Mouse (Mus musculus): Measurements from ENCODE around the gene Gm6370. TPM values are rescaled to one million over a fixed set of nuclear protein-coding genes. Genes with fewer than 3 reads are reported as not detected.
"Not testable (repeated sequence)": the region's sequence is repeated elsewhere in the genome, so short reads cannot be mapped to it uniquely, and the experiment has no call there.

Gm6370 gene
- not detected in 2 replicates for polyA plus RNA-seq (2015; fragmentation: Nextera tagmentation; extraction: Ambion mirVana)

GRCm38 (mm10) chr5:146491063-146491462, at the start of gene Gm6370:
TSS of gene Gm6370 (plus strand) at chr5:146491363.
- not testable (repeated sequence) for H3K4me2 ChIP-seq (ENCODE audit: low read length); H3K27ac ChIP-seq (ENCODE audit: low read length); ATAC-seq; H3K4me1 ChIP-seq (replicated peaks; ENCODE audit: control insufficient read depth, insufficient read depth, low read length); H3K9ac ChIP-seq (replicated peaks; ENCODE audit: low read depth, low read length); H3K36me3 ChIP-seq (ENCODE audit: control insufficient read depth, insufficient read depth); H3K27me3 ChIP-seq (replicated peaks; ENCODE audit: control insufficient read depth, insufficient read depth, low read length); H3K4me3 ChIP-seq (replicated peaks; ENCODE audit: low read length); H3K9me3 ChIP-seq (ENCODE audit: control insufficient read depth, low read length)
- WGBS = no CpG with 5 or more reads among the region's 5 CpGs

DNA sequence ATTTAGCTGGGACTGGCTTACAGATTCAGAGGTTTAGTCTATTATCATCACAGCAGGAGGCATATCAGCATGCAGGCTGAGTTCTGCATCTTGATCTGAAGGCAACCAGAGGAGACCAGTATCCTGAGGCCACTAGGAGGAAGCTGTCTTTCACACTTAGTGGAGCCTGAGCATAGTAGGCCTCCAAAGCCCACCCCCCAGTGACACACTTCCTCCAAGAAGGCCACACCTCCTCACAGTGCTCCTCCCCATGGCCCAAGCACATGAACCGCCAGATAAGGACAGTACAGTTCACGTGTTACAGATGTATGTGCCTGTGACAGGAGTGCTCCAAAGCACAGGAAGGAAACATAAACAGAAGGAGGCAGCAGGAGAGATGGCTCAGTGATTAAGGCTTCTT, 48.4 kb upstream of the Gm6370 start:
- H3K9ac ChIP-seq (replicated peaks; ENCODE audit: low read depth, low read length) = no peak overlapping the region
- H3K27ac ChIP-seq (ENCODE audit: low read length) = no peak overlapping the region

DNA sequence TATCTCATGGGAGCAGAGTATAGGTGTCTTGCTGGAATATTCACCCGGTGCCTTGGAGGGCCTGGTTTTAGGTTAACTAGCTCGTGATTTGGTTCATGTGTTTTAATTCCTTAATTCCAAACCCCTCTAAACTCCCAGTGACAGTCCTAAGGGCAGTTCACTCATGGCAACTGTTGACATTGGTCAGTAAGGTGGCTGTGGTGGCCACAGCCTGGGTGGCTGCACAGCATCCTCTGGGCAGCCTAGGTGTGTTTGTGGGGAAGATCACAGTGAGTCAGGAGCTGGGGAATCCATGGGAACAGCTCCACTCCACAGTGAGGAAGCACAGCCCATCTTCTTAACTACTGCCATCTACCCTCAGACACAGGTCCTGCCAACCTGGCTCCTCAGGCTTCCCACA, 44.5 kb upstream of the Gm6370 start:
- Histone ChIP-seq H3K27ac (ENCODE audit: low read length) (no peak overlapping the region), H3K4me2 (ENCODE audit: low read length) (no peak overlapping the region), H3K4me1 (replicated peaks; ENCODE audit: control insufficient read depth, insufficient read depth, low read length) (no peaks in the 10 kb centered on the region), H3K36me3 (ENCODE audit: control insufficient read depth, insufficient read depth) (no peaks in the 10 kb centered on the region), H3K9ac (replicated peaks; ENCODE audit: low read depth, low read length) (no peak overlapping the region), H3K9me3 (ENCODE audit: control insufficient read depth, low read length) (no peaks in the 10 kb centered on the region), H3K27me3 (replicated peaks; ENCODE audit: control insufficient read depth, insufficient read depth, low read length) (no peaks in the 10 kb centered on the region), H3K4me3 (replicated peaks; ENCODE audit: low read length) (no peak overlapping the region)
- no peak for ATAC-seq
- WGBS = 98% methylated on average over 2 of the region's 2 CpGs

More for the DNA sequence above, 48.4 kb upstream of the Gm6370 start:
- Histone ChIP-seq H3K4me1 (replicated peaks; ENCODE audit: control insufficient read depth, insufficient read depth, low read length) (no peaks in the 10 kb centered on the region), H3K4me3 (replicated peaks; ENCODE audit: low read length) (no peak overlapping the region), H3K36me3 (ENCODE audit: control insufficient read depth, insufficient read depth) (no peaks in the 10 kb centered on the region), H3K27me3 (replicated peaks; ENCODE audit: control insufficient read depth, insufficient read depth, low read length) (no peaks in the 10 kb centered on the region), H3K4me2 (ENCODE audit: low read length) (no peak overlapping the region), H3K9me3 (ENCODE audit: control insufficient read depth, low read length) (0 out of 2 replicates have a peak, but pooled peaks cover 2% of the 10 kb centered on the region)
- 98% methylated on average over 2 of the region's 2 CpGs for WGBS
- ATAC-seq = no peak

GRCm38 (mm10) chr5:146451592-146452254, 39.4 kb upstream of the Gm6370 start:
- WGBS = 62% methylated on average over 11 of the region's 11 CpGs

GRCm38 (mm10) chr5:146453556-146453955, 37.6 kb upstream of the Gm6370 start:
- Histone ChIP-seq H3K4me3 (replicated peaks; ENCODE audit: low read length) (no peak overlapping the region), H3K4me1 (replicated peaks; ENCODE audit: control insufficient read depth, insufficient read depth, low read length) (no peaks in the 10 kb centered on the region), H3K4me2 (ENCODE audit: low read length) (no peak overlapping the region), H3K9me3 (ENCODE audit: control insufficient read depth, low read length) (no peaks in the 10 kb centered on the region), H3K27ac (ENCODE audit: low read length) (no peak overlapping the region), H3K27me3 (replicated peaks; ENCODE audit: control insufficient read depth, insufficient read depth, low read length) (no peaks in the 10 kb centered on the region), H3K36me3 (ENCODE audit: control insufficient read depth, insufficient read depth) (no peaks in the 10 kb centered on the region), H3K9ac (replicated peaks; ENCODE audit: low read depth, low read length) (no peak overlapping the region)
- 94% methylated on average over 6 of the region's 6 CpGs for WGBS
- ATAC-seq = no peak

More at GRCm38 (mm10) chr5:146451592-146452254, 39.4 kb upstream of the Gm6370 start:
- H3K9ac ChIP-seq (replicated peaks; ENCODE audit: low read depth, low read length) = no peak overlapping the region
- H3K4me1 ChIP-seq (replicated peaks; ENCODE audit: control insufficient read depth, insufficient read depth, low read length) = no peaks in the 10 kb centered on the region
- no peak overlapping the region for H3K4me2 ChIP-seq (ENCODE audit: low read length)
- no peak for ATAC-seq
- no peaks in the 10 kb centered on the region for H3K9me3 ChIP-seq (ENCODE audit: control insufficient read depth, low read length)
- H3K27me3 ChIP-seq (replicated peaks; ENCODE audit: control insufficient read depth, insufficient read depth, low read length) = no peaks in the 10 kb centered on the region
- no peaks in the 10 kb centered on the region for H3K36me3 ChIP-seq (ENCODE audit: control insufficient read depth, insufficient read depth)
- H3K27ac ChIP-seq (ENCODE audit: low read length) = no peak overlapping the region
- H3K4me3 ChIP-seq (replicated peaks; ENCODE audit: low read length) = no peak overlapping the region

DNA sequence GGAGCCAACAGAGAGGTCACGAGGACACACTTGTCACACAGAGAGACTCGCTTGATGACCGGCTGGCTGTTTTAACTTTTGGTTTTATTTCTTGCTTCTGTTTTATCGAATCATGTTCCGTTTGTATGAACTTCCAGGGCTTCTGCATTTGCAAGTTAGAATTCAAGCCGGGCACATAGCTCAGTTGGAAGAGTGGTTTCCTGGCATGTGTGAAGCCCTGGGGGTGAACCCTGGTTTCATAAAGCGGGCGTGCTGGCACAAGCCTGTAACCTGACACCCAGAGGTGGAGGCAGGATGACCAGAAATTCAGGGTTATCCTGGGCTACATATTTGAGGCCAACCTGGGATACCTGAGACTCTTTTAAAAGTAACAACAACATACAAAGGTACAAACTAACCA, 29.6 kb upstream of the Gm6370 start:
- H3K36me3 ChIP-seq (ENCODE audit: control insufficient read depth, insufficient read depth) = 0 out of 2 replicates have a peak, but pooled peaks cover 6% of the 10 kb centered on the region
- no peak overlapping the region for H3K27ac ChIP-seq (ENCODE audit: low read length)
- no peak overlapping the region for H3K4me3 ChIP-seq (replicated peaks; ENCODE audit: low read length)
- H3K4me1 ChIP-seq (replicated peaks; ENCODE audit: control insufficient read depth, insufficient read depth, low read length) = no peaks in the 10 kb centered on the region
- no peak overlapping the region for H3K9ac ChIP-seq (replicated peaks; ENCODE audit: low read depth, low read length)
- H3K4me2 ChIP-seq (ENCODE audit: low read length) = no peak overlapping the region
- WGBS = 88% methylated on average over 8 of the region's 8 CpGs
- no peaks in the 10 kb centered on the region for H3K27me3 ChIP-seq (replicated peaks; ENCODE audit: control insufficient read depth, insufficient read depth, low read length)
- ATAC-seq = no peak
- H3K9me3 ChIP-seq (ENCODE audit: control insufficient read depth, low read length) = no peaks in the 10 kb centered on the region

GRCm38 (mm10) chr5:146466663-146467062, 24.5 kb upstream of the Gm6370 start:
- WGBS = 92% methylated on average over 19 of the region's 19 CpGs
- no peak for ATAC-seq
- no peak overlapping the region for H3K4me3 ChIP-seq (replicated peaks; ENCODE audit: low read length)

DNA sequence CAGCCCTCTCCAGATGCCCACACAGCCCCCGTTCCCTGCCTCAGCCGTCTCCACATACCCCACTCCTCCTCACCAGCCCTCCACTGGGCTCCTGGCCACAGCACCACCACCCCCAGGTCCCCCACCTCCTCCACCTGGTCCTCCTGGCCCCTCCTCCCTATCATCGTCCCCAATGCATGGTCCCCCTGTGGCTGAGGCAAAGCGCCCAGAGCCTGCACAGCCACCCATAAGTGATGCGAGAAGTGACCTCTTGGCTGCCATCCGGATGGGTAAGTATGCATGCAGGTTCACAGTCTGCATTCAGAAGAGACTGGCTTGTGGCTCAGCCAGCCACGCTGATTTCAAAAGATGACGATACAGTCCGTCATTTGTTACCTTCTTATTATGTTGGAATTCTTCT, 22.9 kb upstream of the Gm6370 start:
- WGBS = 80% methylated on average over 9 of the region's 9 CpGs

More at GRCm38 (mm10) chr5:146466663-146467062, 24.5 kb upstream of the Gm6370 start:
- no peaks in the 10 kb centered on the region for H3K4me1 ChIP-seq (replicated peaks; ENCODE audit: control insufficient read depth, insufficient read depth, low read length)
- H3K4me2 ChIP-seq (ENCODE audit: low read length) = no peak overlapping the region
- H3K27ac ChIP-seq (ENCODE audit: low read length) = no peak overlapping the region
- H3K36me3 ChIP-seq (ENCODE audit: control insufficient read depth, insufficient read depth) = 0 out of 2 replicates have a peak, but pooled peaks cover 2% of the 10 kb centered on the region
- H3K9ac ChIP-seq (replicated peaks; ENCODE audit: low read depth, low read length) = no peak overlapping the region
- H3K9me3 ChIP-seq (ENCODE audit: control insufficient read depth, low read length) = no peaks in the 10 kb centered on the region
- no peaks in the 10 kb centered on the region for H3K27me3 ChIP-seq (replicated peaks; ENCODE audit: control insufficient read depth, insufficient read depth, low read length)

DNA sequence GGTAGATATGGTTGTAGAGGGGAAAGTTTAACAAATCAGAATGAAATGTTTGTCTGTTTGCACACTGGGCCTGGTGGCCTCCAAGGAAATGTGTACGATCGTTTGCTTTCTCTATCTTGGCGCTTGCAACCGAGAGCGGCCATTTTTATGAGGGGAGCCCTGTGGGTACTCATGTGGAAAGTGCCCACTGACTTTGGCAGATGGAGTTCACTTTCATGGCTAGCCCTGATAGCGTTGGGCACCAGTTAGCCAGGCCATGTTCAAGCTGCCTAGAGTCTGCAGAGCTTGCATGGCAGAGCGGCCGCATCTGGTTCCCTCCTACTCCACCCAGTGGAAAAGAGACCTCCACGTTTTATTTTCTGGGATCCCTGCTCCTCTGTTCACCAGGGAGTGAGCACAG, 20.3 kb upstream of the Gm6370 start:
- ATAC-seq = no peak

More for the DNA sequence above, 22.9 kb upstream of the Gm6370 start:
- no peak overlapping the region for H3K9ac ChIP-seq (replicated peaks; ENCODE audit: low read depth, low read length)
- no peak overlapping the region for H3K27ac ChIP-seq (ENCODE audit: low read length)
- no peaks in the 10 kb centered on the region for H3K9me3 ChIP-seq (ENCODE audit: control insufficient read depth, low read length)
- no peak overlapping the region for H3K4me2 ChIP-seq (ENCODE audit: low read length)
- no peak overlapping the region for H3K4me3 ChIP-seq (replicated peaks; ENCODE audit: low read length)
- ATAC-seq = no peak
- H3K4me1 ChIP-seq (replicated peaks; ENCODE audit: control insufficient read depth, insufficient read depth, low read length) = no peaks in the 10 kb centered on the region
- H3K27me3 ChIP-seq (replicated peaks; ENCODE audit: control insufficient read depth, insufficient read depth, low read length) = no peaks in the 10 kb centered on the region
- H3K36me3 ChIP-seq (ENCODE audit: control insufficient read depth, insufficient read depth) = 0 out of 2 replicates have a peak, but pooled peaks cover 2% of the 10 kb centered on the region

More for the DNA sequence above, 20.3 kb upstream of the Gm6370 start:
- 0 out of 2 replicates have a peak, but pooled peaks cover 2% of the 10 kb centered on the region for H3K36me3 ChIP-seq (ENCODE audit: control insufficient read depth, insufficient read depth)
- H3K27me3 ChIP-seq (replicated peaks; ENCODE audit: control insufficient read depth, insufficient read depth, low read length) = no peaks in the 10 kb centered on the region
- H3K4me3 ChIP-seq (replicated peaks; ENCODE audit: low read length) = no peak overlapping the region
- no peaks in the 10 kb centered on the region for H3K9me3 ChIP-seq (ENCODE audit: control insufficient read depth, low read length)
- H3K4me1 ChIP-seq (replicated peaks; ENCODE audit: control insufficient read depth, insufficient read depth, low read length) = no peaks in the 10 kb centered on the region
- no peak overlapping the region for H3K9ac ChIP-seq (replicated peaks; ENCODE audit: low read depth, low read length)
- no peak overlapping the region for H3K4me2 ChIP-seq (ENCODE audit: low read length)
- no peak overlapping the region for H3K27ac ChIP-seq (ENCODE audit: low read length)
- 93% methylated on average over 9 of the region's 9 CpGs for WGBS

Data from forebrain, embryonic 16.5 days (tissue).